Mouse (Mus musculus): Measurements from ENCODE around the gene Rufy1. TPM values are rescaled to one million over a fixed set of nuclear protein-coding genes. Genes with fewer than 3 reads are reported as not detected.
A peak's percentile ranks its signal among the peaks of the same experiment; 100 is the strongest.
"Not testable (repeated sequence)": the region's sequence is repeated elsewhere in the genome, so short reads cannot be mapped to it uniquely, and the experiment has no call there.

Gene Rufy1
- polyA plus RNA-seq, 1 experiment from 2014 or later = 21.1 TPM

GRCm38 (mm10) chr11:50448163-50448562 lies 17.2 kb upstream of the Rufy1 start:
- H3K4me1 ChIP-seq; H3K36me3 ChIP-seq; H3K27me3 ChIP-seq (ENCODE audit: low read depth, poor library complexity, severe bottlenecking); H3K4me3 ChIP-seq; H3K9me3 ChIP-seq (replicated peaks); DNase-seq (ENCODE audit: low spot score); H3K27ac ChIP-seq (replicated peaks): not testable (repeated sequence)
- WGBS = 51% methylated on average over 8 of the region's 8 CpGs

- DNase-seq (ENCODE audit: low spot score) = no peak
- no peak overlapping the region for H3K4me3 ChIP-seq
- H3K36me3 ChIP-seq = no peaks in the 10 kb centered on the region
- no peak overlapping the region for H3K27ac ChIP-seq (replicated peaks)
- H3K9me3 ChIP-seq (replicated peaks) = no peaks in the 10 kb centered on the region
- peaks cover 5% of the 10 kb centered on the region; the same call in 1 of the 2 replicates for H3K27me3 ChIP-seq (ENCODE audit: low read depth, poor library complexity, severe bottlenecking)
- WGBS = 78% methylated on average over 5 of the region's 5 CpGs
- H3K4me1 ChIP-seq = no peaks in the 10 kb centered on the region
These were observed 12.5 kb upstream of the Rufy1 start for GRCm38 (mm10) chr11:50443259-50444065.

DNA sequence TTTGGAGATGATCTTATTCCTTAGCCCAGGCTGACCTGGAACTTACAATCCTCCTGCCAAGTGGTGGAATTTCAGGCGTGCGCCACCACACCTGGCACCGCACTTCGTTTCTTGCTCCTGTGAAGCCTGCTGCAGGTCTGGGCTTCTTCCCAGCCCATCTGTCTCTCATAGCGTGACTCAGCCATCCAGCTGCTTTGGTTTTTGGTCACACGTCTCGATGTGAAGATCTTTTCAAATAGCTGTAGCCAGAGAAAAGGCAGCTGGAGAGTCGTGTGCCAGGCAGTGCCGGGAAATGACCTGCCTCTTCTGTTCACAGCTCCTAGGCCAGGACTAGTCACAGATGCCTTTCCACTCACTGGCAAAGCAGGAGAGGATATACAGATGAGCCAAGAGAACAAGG lies 10.7 kb upstream of the Rufy1 start:
- WGBS = 81% methylated on average over 9 of the region's 9 CpGs
- H3K9me3 ChIP-seq (replicated peaks) = no peaks in the 10 kb centered on the region
- no peak overlapping the region for H3K27ac ChIP-seq (replicated peaks)
- no peaks in the 10 kb centered on the region for H3K36me3 ChIP-seq
- H3K27me3 ChIP-seq (ENCODE audit: low read depth, poor library complexity, severe bottlenecking) = peaks cover 5% of the 10 kb centered on the region; the same call in 1 of the 2 replicates
- no peak overlapping the region for H3K4me3 ChIP-seq
- no peaks in the 10 kb centered on the region for H3K4me1 ChIP-seq
- no peak for DNase-seq (ENCODE audit: low spot score)

- H3K4me3 ChIP-seq = no peak overlapping the region
- DNase-seq (ENCODE audit: low spot score) = no peak
- H3K27me3 ChIP-seq (ENCODE audit: low read depth, poor library complexity, severe bottlenecking) = peaks cover 5% of the 10 kb centered on the region; the same call in 1 of the 2 replicates
- H3K27ac ChIP-seq (replicated peaks) = no peak overlapping the region
- no peaks in the 10 kb centered on the region for H3K4me1 ChIP-seq
- no peaks in the 10 kb centered on the region for H3K36me3 ChIP-seq
- WGBS = 70% methylated on average over 6 of the region's 6 CpGs
- H3K9me3 ChIP-seq (replicated peaks) = no peaks in the 10 kb centered on the region
These were observed 9.8 kb upstream of the Rufy1 start for GRCm38 (mm10) chr11:50440691-50441090.

DNA sequence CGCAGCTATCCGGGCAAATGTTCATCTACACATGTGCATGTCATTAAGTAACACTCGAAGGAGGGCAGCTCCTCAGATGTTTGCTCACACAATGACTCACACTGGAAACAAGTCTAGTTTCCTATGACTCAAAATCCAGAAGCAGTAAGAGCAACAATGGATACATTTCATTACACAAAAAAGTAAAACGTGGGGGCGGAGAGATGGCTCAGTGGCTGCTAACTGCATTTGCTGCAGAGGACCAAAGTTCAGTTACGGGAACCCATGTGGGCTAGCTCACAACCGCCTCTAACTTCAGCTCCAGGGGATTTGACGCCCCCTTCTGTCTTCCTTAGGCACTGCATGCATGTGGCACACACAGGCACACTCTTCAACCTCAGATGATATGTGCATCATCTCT lies 8.9 kb upstream of the Rufy1 start:
- H3K27ac ChIP-seq (replicated peaks) = no peak overlapping the region
- no peaks in the 10 kb centered on the region for H3K9me3 ChIP-seq (replicated peaks)
- no peaks in the 10 kb centered on the region for H3K4me1 ChIP-seq
- peaks cover 5% of the 10 kb centered on the region; the same call in 1 of the 2 replicates for H3K27me3 ChIP-seq (ENCODE audit: low read depth, poor library complexity, severe bottlenecking)
- H3K4me3 ChIP-seq = no peak overlapping the region
- DNase-seq (ENCODE audit: low spot score) = no peak
- no peaks in the 10 kb centered on the region for H3K36me3 ChIP-seq
- WGBS = 65% methylated on average over 8 of the region's 8 CpGs

GRCm38 (mm10) chr11:50432896-50433295 lies 2.0 kb upstream of the Rufy1 start:
- H3K4me1 ChIP-seq = peaks cover 16% of the 10 kb centered on the region
- WGBS = 90% methylated on average over 5 of the region's 5 CpGs
- no peak overlapping the region for H3K4me3 ChIP-seq

GRCm38 (mm10) chr11:50432069-50432440 lies 1.1 kb upstream of the Rufy1 start:
- H3K4me1 ChIP-seq = peaks cover 16% of the 10 kb centered on the region
- WGBS = 96% methylated on average over 3 of the region's 3 CpGs
- no peak overlapping the region for H3K4me3 ChIP-seq
- no peak for DNase-seq (ENCODE audit: low spot score)
- no peaks in the 10 kb centered on the region for H3K36me3 ChIP-seq
- no peaks in the 10 kb centered on the region for H3K9me3 ChIP-seq (replicated peaks)
- H3K27ac ChIP-seq (replicated peaks) = no peak overlapping the region
- peaks cover 18% of the 10 kb centered on the region for H3K27me3 ChIP-seq (ENCODE audit: low read depth, poor library complexity, severe bottlenecking)

More at GRCm38 (mm10) chr11:50432896-50433295, 2.0 kb upstream of the Rufy1 start:
- DNase-seq (ENCODE audit: low spot score) = no peak
- no peak overlapping the region for H3K27ac ChIP-seq (replicated peaks)
- H3K36me3 ChIP-seq = no peaks in the 10 kb centered on the region
- H3K9me3 ChIP-seq (replicated peaks) = no peaks in the 10 kb centered on the region
- peaks cover 18% of the 10 kb centered on the region for H3K27me3 ChIP-seq (ENCODE audit: low read depth, poor library complexity, severe bottlenecking)

GRCm38 (mm10) chr11:50431134-50432068 lies 476 bp upstream of the Rufy1 start:
- WGBS = 28% methylated on average over 32 of the region's 32 CpGs
- peaks cover 18% of the 10 kb centered on the region for H3K27me3 ChIP-seq (ENCODE audit: low read depth, poor library complexity, severe bottlenecking)
- no peaks in the 10 kb centered on the region for H3K36me3 ChIP-seq
- peak overlapping the region; percentile 98 for H3K27ac ChIP-seq (replicated peaks)
- peaks cover 16% of the 10 kb centered on the region for H3K4me1 ChIP-seq
- H3K9me3 ChIP-seq (replicated peaks) = no peaks in the 10 kb centered on the region
- DNase-seq (ENCODE audit: low spot score) = peak; percentile 32
- H3K4me3 ChIP-seq = peak overlapping the region; percentile 82

- Histone ChIP-seq H3K27me3 (ENCODE audit: low read depth, poor library complexity, severe bottlenecking) (peaks cover 6% of the 10 kb centered on the region), H3K9me3 (replicated peaks) (no peaks in the 10 kb centered on the region), H3K4me3 (no peak overlapping the region), H3K4me1 (peaks cover 15% of the 10 kb centered on the region), H3K36me3 (no peaks in the 10 kb centered on the region), H3K27ac (replicated peaks) (no peak overlapping the region)
- DNase-seq (ENCODE audit: low spot score) = no peak
- WGBS = 90% methylated on average over 4 of the region's 4 CpGs
These were observed 4.9 kb downstream of the Rufy1 start for GRCm38 (mm10) chr11:50426056-50426455.

DNA sequence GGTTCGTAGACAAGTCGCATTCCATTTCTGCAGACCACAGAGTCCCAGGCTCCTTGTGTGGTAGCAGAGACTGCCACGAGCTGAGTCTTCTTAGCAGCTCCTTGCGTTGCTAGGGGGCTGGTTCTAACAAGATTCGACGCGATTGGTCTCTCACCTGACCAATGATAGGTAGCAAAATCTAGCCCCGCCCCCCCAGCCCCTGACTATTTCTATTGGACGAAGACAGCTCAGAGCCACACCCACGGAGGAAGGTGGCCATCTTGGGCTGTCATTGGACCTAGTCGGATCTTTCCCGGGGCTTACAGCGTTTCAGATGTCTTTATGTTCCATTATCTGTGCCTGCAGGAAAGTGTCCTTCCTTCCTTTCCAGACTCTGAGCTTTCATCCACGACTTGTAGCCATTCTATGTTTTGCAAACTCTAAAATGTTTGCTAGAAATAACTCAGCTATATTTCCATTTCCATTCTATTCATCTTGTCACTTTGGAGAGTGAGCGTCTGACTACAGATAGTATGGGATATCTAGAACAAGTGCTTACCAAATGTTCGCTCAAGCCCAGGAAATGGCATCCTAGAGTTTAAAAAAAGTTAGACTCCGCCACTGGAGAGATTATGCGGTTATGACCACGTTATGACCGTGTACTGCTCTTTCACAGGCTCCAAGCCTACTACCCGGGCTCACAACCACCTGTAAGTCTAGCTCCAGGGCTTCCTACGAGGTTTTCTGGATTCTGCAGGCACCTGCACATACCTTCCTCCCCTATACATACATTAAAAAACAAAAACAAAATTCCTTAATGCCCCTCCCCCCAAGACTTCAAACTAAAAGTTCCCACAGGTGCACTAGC lies 8.8 kb downstream of the Rufy1 start:
- H3K9me3 ChIP-seq (replicated peaks) = no peaks in the 10 kb centered on the region
- peak; percentile 94 for DNase-seq (ENCODE audit: low spot score)
- H3K4me3 ChIP-seq = peak overlapping the region; percentile 58
- no peaks in the 10 kb centered on the region for H3K27me3 ChIP-seq (ENCODE audit: low read depth, poor library complexity, severe bottlenecking)
- peaks cover 8% of the 10 kb centered on the region for H3K4me1 ChIP-seq
- peak overlapping the region; percentile 81 for H3K27ac ChIP-seq (replicated peaks)
- peaks cover 22% of the 10 kb centered on the region for H3K36me3 ChIP-seq
- WGBS = 25% methylated on average over 22 of the region's 22 CpGs

GRCm38 (mm10) chr11:50421461-50421860 lies 9.5 kb downstream of the Rufy1 start:
- no peaks in the 10 kb centered on the region for H3K27me3 ChIP-seq (ENCODE audit: low read depth, poor library complexity, severe bottlenecking)
- no peaks in the 10 kb centered on the region for H3K9me3 ChIP-seq (replicated peaks)
- no peak for DNase-seq (ENCODE audit: low spot score)
- H3K4me3 ChIP-seq = peak overlapping the region; percentile 58
- 47% methylated on average over 5 of the region's 5 CpGs for WGBS
- peak overlapping the region; percentile 81 for H3K27ac ChIP-seq (replicated peaks)
- peaks cover 8% of the 10 kb centered on the region for H3K4me1 ChIP-seq
- peaks cover 29% of the 10 kb centered on the region for H3K36me3 ChIP-seq

- WGBS = 79% methylated on average over 2 of the region's 2 CpGs
These were observed 13.1 kb downstream of the Rufy1 start for GRCm38 (mm10) chr11:50417856-50418255.

More at GRCm38 (mm10) chr11:50417856-50418255, 13.1 kb downstream of the Rufy1 start:
- Histone ChIP-seq H3K27ac (replicated peaks) (no peak overlapping the region), H3K27me3 (ENCODE audit: low read depth, poor library complexity, severe bottlenecking) (no peaks in the 10 kb centered on the region), H3K36me3 (peaks cover 60% of the 10 kb centered on the region), H3K9me3 (replicated peaks) (no peaks in the 10 kb centered on the region), H3K4me3 (no peak overlapping the region), H3K4me1 (peaks cover 8% of the 10 kb centered on the region)
- no peak for DNase-seq (ENCODE audit: low spot score)
